Mouse (Mus musculus) heart, postnatal 10 days (tissue): ENCODE data around the gene Cdc14a. TPM values are rescaled to one million over a fixed set of nuclear protein-coding genes. Genes with fewer than 3 reads are reported as not detected.

Source experiments
- DNase-seq, 2 experiments: peaks; one replicate each; pipeline ENCODE4 v3.0.0; 2021
- intact Hi-C: fragments of 180-260 bp; cut with DNase I; formaldehyde crosslinking; loops from one replicate; pipeline ENCODE4 v1.15.1; 2025
- total RNA-seq, 2 experiments: library from RNA; stranded (reverse); gene quantifications; 2 replicates each; pipeline ENCODE4 v1.2.3; 2021

Cdc14a gene
- total RNA-seq, 2 experiments from 2014 or later: 5.2 to 6.5 TPM

GRCm38 (mm10) chr3:116419791-116420190 is 4.0 kb downstream of the Cdc14a start:
- no peak for DNase-seq
- intact Hi-C loops: loop anchor here (5.0 kb wide), 3 partner anchors 37 to 407 kb away; partner anchors contain the start of gene Rtca

- intact Hi-C loops: no loop called here
Observed at GRCm38 (mm10) chr3:116414451-116414860, 9.4 kb downstream of the Cdc14a start.

GRCm38 (mm10) chr3:116412954-116413724 is 10.7 kb downstream of the Cdc14a start:
- intact Hi-C loops: no loop called here
- DNase-seq: no peak

More at GRCm38 (mm10) chr3:116414451-116414860, 9.4 kb downstream of the Cdc14a start:
- no peak for DNase-seq

GRCm38 (mm10) chr3:116410051-116410450 is 13.8 kb downstream of the Cdc14a start:
- no peak for DNase-seq
- intact Hi-C loops: no loop called here

- DNase-seq: no peak
Observed at GRCm38 (mm10) chr3:116409486-116409885, 14.3 kb downstream of the Cdc14a start.

GRCm38 (mm10) chr3:116408856-116409255 is 15.0 kb downstream of the Cdc14a start:
- intact Hi-C loops: no loop called here
- DNase-seq: no peak

More at GRCm38 (mm10) chr3:116409486-116409885, 14.3 kb downstream of the Cdc14a start:
- intact Hi-C loops: no loop called here

- intact Hi-C loops: no loop called here
- no peak for DNase-seq
Observed at GRCm38 (mm10) chr3:116405516-116405915, 18.3 kb downstream of the Cdc14a start.

- intact Hi-C loops: no loop called here
- no peak for DNase-seq
Observed at GRCm38 (mm10) chr3:116401436-116401835, 22.4 kb downstream of the Cdc14a start.

GRCm38 (mm10) chr3:116399349-116400090 is 24.3 kb downstream of the Cdc14a start:
- DNase-seq: no peak
- intact Hi-C loops: no loop called here

GRCm38 (mm10) chr3:116398543-116398942 is 25.3 kb downstream of the Cdc14a start:
- DNase-seq: no peak
- intact Hi-C loops: no loop called here

- DNase-seq: no peak
- intact Hi-C loops: no loop called here
Observed at GRCm38 (mm10) chr3:116397976-116398375, 25.9 kb downstream of the Cdc14a start.

- no peak for DNase-seq
- intact Hi-C loops: no loop called here
Observed at GRCm38 (mm10) chr3:116397341-116397740, 26.5 kb downstream of the Cdc14a start.

- peak in 1 of 2 experiments; percentile 14 for DNase-seq
Observed at GRCm38 (mm10) chr3:116396571-116396970, 27.3 kb downstream of the Cdc14a start.

GRCm38 (mm10) chr3:116394885-116395390 is 28.9 kb downstream of the Cdc14a start:
- intact Hi-C loops: no loop called here
- DNase-seq: no peak

More at GRCm38 (mm10) chr3:116396571-116396970, 27.3 kb downstream of the Cdc14a start:
- intact Hi-C loops: no loop called here

GRCm38 (mm10) chr3:116391399-116391798 is 32.4 kb downstream of the Cdc14a start:
- no peak for DNase-seq
- intact Hi-C loops: no loop called here

GRCm38 (mm10) chr3:116389500-116390470 is 34.0 kb downstream of the Cdc14a start:
- intact Hi-C loops: no loop called here
- no peak for DNase-seq

- intact Hi-C loops: no loop called here
- no peak for DNase-seq
Observed at GRCm38 (mm10) chr3:116388808-116389207, 35.0 kb downstream of the Cdc14a start.

GRCm38 (mm10) chr3:116386886-116387285 is 36.9 kb downstream of the Cdc14a start:
- intact Hi-C loops: no loop called here
- no peak for DNase-seq

GRCm38 (mm10) chr3:116386342-116386741 is 37.5 kb downstream of the Cdc14a start:
- intact Hi-C loops: no loop called here
- DNase-seq: no peak

- peak; percentile 29 to 55 for DNase-seq
- intact Hi-C loops: loop anchor here (5.0 kb wide), 2 partner anchors 38 to 42 kb away; partner anchors contain the start of gene Cdc14a
Observed at GRCm38 (mm10) chr3:116384319-116384718, 39.5 kb downstream of the Cdc14a start.
